Mouse (Mus musculus) cortical plate, adult 2 months (tissue): Measurements from ENCODE around the gene Anp32a. TPM values are rescaled to one million over a fixed set of nuclear protein-coding genes. Genes with fewer than 3 reads are reported as not detected.

Experiments
- H3K27ac ChIP-seq: fragments of 200-500 bp; 2 replicates; pipeline ENCODE4 v1.5.1; 2012; ENCODE audit warnings: low read length, control low read depth, inconsistent platforms; ENCODE audit not compliant: insufficient read depth
- H3K4me1 ChIP-seq: fragments of 200-500 bp; 2 replicates; pipeline ENCODE4 v1.6.1; 2011; ENCODE audit warnings: low read length; ENCODE audit not compliant: control insufficient read depth, insufficient read depth
- H3K4me3 ChIP-seq: fragments of 200-500 bp; 2 replicates; pipeline ENCODE4 v1.5.1; 2011; ENCODE audit warnings: mild to moderate bottlenecking, low read length, control low read depth; ENCODE audit not compliant: insufficient read depth
- CTCF ChIP-seq: fragments of 200-500 bp; IDR thresholded peaks from 2 replicates; pipeline ENCODE4 v1.5.1; 2011; ENCODE audit warnings: mild to moderate bottlenecking, control low read depth, low read length; ENCODE audit not compliant: insufficient read depth; ENCODE audit errors: extremely low read depth
- POLR2A ChIP-seq: fragments of 200-500 bp; IDR thresholded peaks from 2 replicates; pipeline ENCODE4 v1.6.1; 2011; ENCODE audit warnings: mild to moderate bottlenecking, low read length, control low read depth; ENCODE audit not compliant: insufficient read depth; ENCODE audit errors: extremely low read depth
- polyA plus RNA-seq: library from polyadenylated mRNA; depleted of rRNA; stranded (reverse); fragments of >200 nt; gene quantifications from 2 replicates; pipeline ENCODE4 v1.2.3, GENCODE M21; 2012

Anp32a gene
- polyA plus RNA-seq, 1 experiment, result 344 TPM

- no peak overlapping the region for H3K27ac ChIP-seq
- H3K4me3 ChIP-seq, result no peak overlapping the region
- H3K4me1 ChIP-seq, result peaks cover 9% of the 10 kb centered on the region
- TF ChIP-seq CTCF (peak; percentile 62), POLR2A (no peak)
Measured at GRCm38 (mm10) chr9:62373222-62374123, 32.4 kb downstream of the Anp32a start.

GRCm38 (mm10) chr9:62374276-62374675 lies 33.2 kb downstream of the Anp32a start:
- peaks cover 6% of the 10 kb centered on the region; the same call in 1 of the 2 replicates for H3K4me1 ChIP-seq
- no peak overlapping the region for H3K4me3 ChIP-seq
- TF ChIP-seq POLR2A, result no peak
- no peak for TF ChIP-seq CTCF
- H3K27ac ChIP-seq, result no peak overlapping the region

- TF ChIP-seq CTCF (no peak), POLR2A (no peak)
- peaks cover 3% of the 10 kb centered on the region; the same call in 1 of the 2 replicates for H3K4me1 ChIP-seq
- no peak overlapping the region for H3K4me3 ChIP-seq
- no peak overlapping the region for H3K27ac ChIP-seq
Measured at GRCm38 (mm10) chr9:62377897-62378296, 36.8 kb downstream of the Anp32a start.

GRCm38 (mm10) chr9:62380351-62380750 lies 39.3 kb downstream of the Anp32a start:
- Histone ChIP-seq H3K4me3 (no peak overlapping the region), H3K4me1 (peaks cover 1% of the 10 kb centered on the region; the same call in 1 of the 2 replicates), H3K27ac (no peak overlapping the region)
- no peak for TF ChIP-seq CTCF
- TF ChIP-seq POLR2A, result no peak

- TF ChIP-seq CTCF (no peak), POLR2A (no peak)
- Histone ChIP-seq H3K27ac (no peak overlapping the region), H3K4me3 (no peak overlapping the region), H3K4me1 (peaks cover 1% of the 10 kb centered on the region; the same call in 1 of the 2 replicates)
Measured at GRCm38 (mm10) chr9:62381402-62381913, 40.4 kb downstream of the Anp32a start.

GRCm38 (mm10) chr9:62382519-62383084 lies 41.5 kb downstream of the Anp32a start:
- Histone ChIP-seq H3K4me3 (no peak overlapping the region), H3K27ac (no peak overlapping the region), H3K4me1 (peaks cover 1% of the 10 kb centered on the region; the same call in 1 of the 2 replicates)
- TF ChIP-seq POLR2A (no peak), CTCF (no peak)

GRCm38 (mm10) chr9:62385062-62385461 lies 44.0 kb downstream of the Anp32a start:
- TF ChIP-seq POLR2A (no peak), CTCF (no peak)
- H3K4me1 ChIP-seq, result peaks cover 1% of the 10 kb centered on the region; the same call in 1 of the 2 replicates
- no peak overlapping the region for H3K27ac ChIP-seq
- no peak overlapping the region for H3K4me3 ChIP-seq

- TF ChIP-seq CTCF (no peak), POLR2A (no peak)
- Histone ChIP-seq H3K4me3 (no peak overlapping the region), H3K4me1 (peaks cover 1% of the 10 kb centered on the region; the same call in 1 of the 2 replicates), H3K27ac (no peak overlapping the region)
Measured at GRCm38 (mm10) chr9:62385727-62386518, 44.8 kb downstream of the Anp32a start.

- H3K4me3 ChIP-seq, result no peak overlapping the region
- H3K4me1 ChIP-seq, result no peaks in the 10 kb centered on the region
- H3K27ac ChIP-seq, result no peak overlapping the region
- TF ChIP-seq CTCF (no peak), POLR2A (no peak)
Measured at GRCm38 (mm10) chr9:62389735-62390134, 48.6 kb downstream of the Anp32a start.
